Mouse (Mus musculus) gastrocnemius, adult 18-20 months (tissue): ENCODE measurements around the gene Polr2b. TPM values are rescaled to one million over a fixed set of nuclear protein-coding genes. Genes with fewer than 3 reads are reported as not detected.
A peak's percentile ranks its signal among the peaks of the same experiment; 100 is the strongest.

Source experiments
- DNase-seq: peaks from one replicate; pipeline ENCODE4 v3.0.0; 2021; ENCODE audit warnings: low spot score
- total RNA-seq, 2 experiments: library from RNA; stranded (reverse); gene quantifications; 2 replicates each; pipeline ENCODE4 v1.2.3; 2021

Gene Polr2b
- total RNA-seq, 2 experiments from 2014 or later = 24.6 to 27.7 TPM

- DNase-seq = no peak
Observed at GRCm38 (mm10) chr5:77362120-77362519, 52.2 kb downstream of the Polr2b start.

GRCm38 (mm10) chr5:77363650-77364049, 53.7 kb downstream of the Polr2b start:
- no peak for DNase-seq

- DNase-seq = no peak
Observed at GRCm38 (mm10) chr5:77364443-77365038, 54.6 kb downstream of the Polr2b start.

- DNase-seq = no peak
Observed at GRCm38 (mm10) chr5:77366313-77366712, 56.4 kb downstream of the Polr2b start.

- no peak for DNase-seq
Observed at GRCm38 (mm10) chr5:77367145-77367544, 57.2 kb downstream of the Polr2b start.

- DNase-seq = no peak
Observed at GRCm38 (mm10) chr5:77367682-77368081, 57.7 kb downstream of the Polr2b start.

GRCm38 (mm10) chr5:77368194-77368593, 58.2 kb downstream of the Polr2b start:
- DNase-seq = no peak

- no peak for DNase-seq
Observed at GRCm38 (mm10) chr5:77369394-77369793, 59.4 kb downstream of the Polr2b start.

- no peak for DNase-seq
Observed at GRCm38 (mm10) chr5:77370378-77370892, 60.5 kb downstream of the Polr2b start.

GRCm38 (mm10) chr5:77372242-77372641, 62.3 kb downstream of the Polr2b start:
- peak; percentile 68 for DNase-seq

GRCm38 (mm10) chr5:77372778-77373177, 62.8 kb downstream of the Polr2b start:
- peak; percentile 38 for DNase-seq

- DNase-seq = no peak
Observed at GRCm38 (mm10) chr5:77374945-77375344, 65.0 kb downstream of the Polr2b start.

- DNase-seq = no peak
Observed at GRCm38 (mm10) chr5:77375546-77375945, 65.6 kb downstream of the Polr2b start.

- no peak for DNase-seq
Observed at GRCm38 (mm10) chr5:77378027-77378426, 68.1 kb downstream of the Polr2b start.

- no peak for DNase-seq
Observed at GRCm38 (mm10) chr5:77379434-77380135, 69.6 kb downstream of the Polr2b start.

GRCm38 (mm10) chr5:77380321-77380901, 70.5 kb downstream of the Polr2b start:
- DNase-seq = no peak

- DNase-seq = no peak
Observed at GRCm38 (mm10) chr5:77381283-77381682, 71.3 kb downstream of the Polr2b start.

- no peak for DNase-seq
Observed at GRCm38 (mm10) chr5:77381686-77382085, 71.7 kb downstream of the Polr2b start.

- DNase-seq = no peak
Observed at GRCm38 (mm10) chr5:77383799-77384554, 74.0 kb downstream of the Polr2b start.

GRCm38 (mm10) chr5:77384724-77385123, 74.8 kb downstream of the Polr2b start:
- DNase-seq = no peak

GRCm38 (mm10) chr5:77385221-77385620, 75.3 kb downstream of the Polr2b start:
- DNase-seq = no peak
